Mouse (Mus musculus): ENCODE measurements around the gene Il6ra. TPM values are rescaled to one million over a fixed set of nuclear protein-coding genes. Genes with fewer than 3 reads are reported as not detected.
A peak's percentile ranks its signal among the peaks of the same experiment; 100 is the strongest.

The Il6ra gene
- polyA plus RNA-seq, 1 experiment: 0.91 TPM

- H3K36me3 ChIP-seq (ENCODE audit: control insufficient read depth, insufficient read depth): no peaks in the 10 kb centered on the region
- H3K79me2 ChIP-seq (ENCODE audit: control insufficient read depth, insufficient read depth): no peaks in the 10 kb centered on the region
- no peaks in the 10 kb centered on the region for H3K27me3 ChIP-seq (ENCODE audit: control insufficient read depth, insufficient read depth, insufficient read length)
- TF ChIP-seq MAX (IDR thresholded peaks at IDR 0.05; ENCODE audit: low read depth) (no peak), E2F4 (IDR thresholded peaks at IDR 0.05; ENCODE audit: insufficient read depth) (no peak), TCF3 (IDR thresholded peaks at IDR 0.05; ENCODE audit: insufficient read length, low read depth) (no peak), MYOG (IDR thresholded peaks at IDR 0.05; ENCODE audit: control insufficient read depth in 1 of 3, insufficient read depth in 1 of 3, insufficient read length in 2 of 3, low read depth in 2 of 3) (no peak)
- no peak overlapping the region for H3ac ChIP-seq (ENCODE audit: control insufficient read depth, insufficient read length)
- no peak overlapping the region for H3K4me2 ChIP-seq (ENCODE audit: low read depth)
- H3K4me3 ChIP-seq: no peak overlapping the region
Observed at GRCm38 (mm10) chr3:89908836-89909235, 4.2 kb downstream of the Il6ra start.

- no peak for TF ChIP-seq E2F4 (IDR thresholded peaks at IDR 0.05; ENCODE audit: insufficient read depth)
- TF ChIP-seq SRF (IDR thresholded peaks at IDR 0.05; ENCODE audit: control insufficient read depth, insufficient read length, low read depth): no peak
- no peak for TF ChIP-seq POLR2A (IDR thresholded peaks at IDR 0.05; ENCODE audit: insufficient read length, low read depth)
- TF ChIP-seq USF1 (IDR thresholded peaks at IDR 0.05; ENCODE audit: low read depth): no peak
- TF ChIP-seq MYOD1 (IDR thresholded peaks at IDR 0.05; ENCODE audit: control insufficient read depth in 1 of 3, insufficient read length in 2 of 3, low read depth in 2 of 3): no peak
- no peak for TF ChIP-seq CEBPB (IDR thresholded peaks at IDR 0.05; ENCODE audit: insufficient read depth, poor library complexity, severe bottlenecking)
- TF ChIP-seq REST (IDR thresholded peaks at IDR 0.05; ENCODE audit: insufficient read depth, insufficient read length): no peak
- TF ChIP-seq MAX (IDR thresholded peaks at IDR 0.05; ENCODE audit: low read depth): no peak
- no peak for TF ChIP-seq POLR2AphosphoS2 (IDR thresholded peaks at IDR 0.05; ENCODE audit: insufficient read length, low read depth)
- TF ChIP-seq MYOG (IDR thresholded peaks at IDR 0.05; ENCODE audit: control insufficient read depth in 1 of 3, insufficient read depth in 1 of 3, insufficient read length in 2 of 3, low read depth in 2 of 3): no peak
- Histone ChIP-seq H3ac (ENCODE audit: control insufficient read depth, insufficient read length) (no peak overlapping the region), H3K4me3 (no peak overlapping the region), H3K27me3 (ENCODE audit: control insufficient read depth, insufficient read depth, insufficient read length) (no peaks in the 10 kb centered on the region), H3K36me3 (ENCODE audit: control insufficient read depth, insufficient read depth) (no peaks in the 10 kb centered on the region), H3K4me2 (ENCODE audit: low read depth) (no peak overlapping the region), H3K79me2 (ENCODE audit: control insufficient read depth, insufficient read depth) (no peaks in the 10 kb centered on the region)
Observed at GRCm38 (mm10) chr3:89907846-89908245, 5.2 kb downstream of the Il6ra start.

- Histone ChIP-seq H3K79me2 (ENCODE audit: control insufficient read depth, insufficient read depth) (no peaks in the 10 kb centered on the region), H3K4me3 (no peak overlapping the region), H3K4me2 (ENCODE audit: low read depth) (no peak overlapping the region), H3K27me3 (ENCODE audit: control insufficient read depth, insufficient read depth, insufficient read length) (no peaks in the 10 kb centered on the region), H3ac (ENCODE audit: control insufficient read depth, insufficient read length) (no peak overlapping the region), H3K36me3 (ENCODE audit: control insufficient read depth, insufficient read depth) (no peaks in the 10 kb centered on the region)
- TF ChIP-seq SRF (IDR thresholded peaks at IDR 0.05; ENCODE audit: control insufficient read depth, insufficient read length, low read depth) (no peak), REST (IDR thresholded peaks at IDR 0.05; ENCODE audit: insufficient read depth, insufficient read length) (peak; percentile 14)
Observed at GRCm38 (mm10) chr3:89899511-89899908, 13.5 kb downstream of the Il6ra start.

- Histone ChIP-seq H3K36me3 (ENCODE audit: control insufficient read depth, insufficient read depth) (no peaks in the 10 kb centered on the region), H3ac (ENCODE audit: control insufficient read depth, insufficient read length) (no peak overlapping the region), H3K27me3 (ENCODE audit: control insufficient read depth, insufficient read depth, insufficient read length) (no peaks in the 10 kb centered on the region), H3K79me2 (ENCODE audit: control insufficient read depth, insufficient read depth) (no peaks in the 10 kb centered on the region), H3K4me2 (ENCODE audit: low read depth) (no peak overlapping the region), H3K4me3 (no peak overlapping the region)
- TF ChIP-seq USF1 (IDR thresholded peaks at IDR 0.05; ENCODE audit: low read depth) (no peak), MYOD1 (IDR thresholded peaks at IDR 0.05; ENCODE audit: control insufficient read depth in 1 of 3, insufficient read length in 2 of 3, low read depth in 2 of 3) (no peak), TCF12 (IDR thresholded peaks at IDR 0.05; ENCODE audit: insufficient read depth, poor library complexity, severe bottlenecking) (no peak), MYOG (IDR thresholded peaks at IDR 0.05; ENCODE audit: control insufficient read depth in 1 of 3, insufficient read depth in 1 of 3, insufficient read length in 2 of 3, low read depth in 2 of 3) (no peak), CEBPB (IDR thresholded peaks at IDR 0.05; ENCODE audit: insufficient read depth, poor library complexity, severe bottlenecking) (no peak), TCF3 (IDR thresholded peaks at IDR 0.05; ENCODE audit: insufficient read length, low read depth) (no peak), E2F4 (IDR thresholded peaks at IDR 0.05; ENCODE audit: insufficient read depth) (no peak), MAX (IDR thresholded peaks at IDR 0.05; ENCODE audit: low read depth) (no peak), REST (IDR thresholded peaks at IDR 0.05; ENCODE audit: insufficient read depth, insufficient read length) (no peak), POLR2A (IDR thresholded peaks at IDR 0.05; ENCODE audit: insufficient read length, low read depth) (no peak), POLR2AphosphoS2 (IDR thresholded peaks at IDR 0.05; ENCODE audit: insufficient read length, low read depth) (no peak), SRF (IDR thresholded peaks at IDR 0.05; ENCODE audit: control insufficient read depth, insufficient read length, low read depth) (no peak)
Observed at GRCm38 (mm10) chr3:89898870-89899510, 14.0 kb downstream of the Il6ra start.

- H3K4me2 ChIP-seq (ENCODE audit: low read depth): no peak overlapping the region
- TF ChIP-seq POLR2A (IDR thresholded peaks at IDR 0.05; ENCODE audit: insufficient read length, low read depth): no peak
- no peaks in the 10 kb centered on the region for H3K27me3 ChIP-seq (ENCODE audit: control insufficient read depth, insufficient read depth, insufficient read length)
- H3K36me3 ChIP-seq (ENCODE audit: control insufficient read depth, insufficient read depth): no peaks in the 10 kb centered on the region
- H3K4me3 ChIP-seq: no peak overlapping the region
- no peaks in the 10 kb centered on the region for H3K79me2 ChIP-seq (ENCODE audit: control insufficient read depth, insufficient read depth)
- H3ac ChIP-seq (ENCODE audit: control insufficient read depth, insufficient read length): no peak overlapping the region
Observed at GRCm38 (mm10) chr3:89898011-89898410, 15.0 kb downstream of the Il6ra start.
